Mouse (Mus musculus) yolk sac, embryonic 10.5 days (tissue): ENCODE measurements around the gene Ogg1.

Experiments used
- DNase-seq: peaks from one replicate; pipeline ENCODE4 v3.0.0-alpha.2; 2017; ENCODE audit warnings: low spot score

Gene Ogg1

DNA sequence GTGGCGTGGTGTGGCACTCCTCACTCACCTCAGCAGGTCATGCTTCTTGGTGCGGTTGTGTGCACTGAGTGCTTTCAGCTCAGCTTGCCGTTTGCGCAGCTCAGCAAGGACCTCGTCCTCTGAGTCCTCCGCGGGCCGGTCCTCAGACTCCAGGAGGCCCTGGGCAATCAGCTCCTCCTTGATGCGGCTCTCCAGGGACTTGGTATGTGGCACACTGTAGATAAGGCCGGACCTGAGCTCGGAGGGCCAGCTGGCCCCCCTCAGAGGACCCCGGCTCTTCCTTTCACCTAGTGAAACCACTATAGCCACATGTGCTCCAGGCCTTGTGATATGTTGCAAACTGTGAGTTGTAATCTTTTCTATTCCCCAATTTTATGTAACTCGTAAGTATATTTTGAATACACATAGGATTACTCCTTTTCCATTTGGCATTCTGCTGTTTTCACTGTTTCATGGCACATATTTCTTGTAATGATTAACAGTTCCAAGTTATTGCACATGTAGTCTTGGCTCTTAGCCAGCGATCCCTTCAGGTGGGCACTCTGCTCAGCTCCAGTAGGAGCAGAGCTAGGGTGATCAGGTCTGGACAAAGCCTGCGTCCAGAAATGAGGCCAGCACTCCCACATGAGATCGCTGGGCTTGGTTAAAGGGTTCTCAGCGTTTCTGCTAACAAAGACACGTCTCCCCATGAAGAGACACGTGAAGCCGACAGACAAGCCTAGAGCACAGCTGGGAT lies 43.6 kb downstream of the Ogg1 start:
- no peak for DNase-seq

DNA sequence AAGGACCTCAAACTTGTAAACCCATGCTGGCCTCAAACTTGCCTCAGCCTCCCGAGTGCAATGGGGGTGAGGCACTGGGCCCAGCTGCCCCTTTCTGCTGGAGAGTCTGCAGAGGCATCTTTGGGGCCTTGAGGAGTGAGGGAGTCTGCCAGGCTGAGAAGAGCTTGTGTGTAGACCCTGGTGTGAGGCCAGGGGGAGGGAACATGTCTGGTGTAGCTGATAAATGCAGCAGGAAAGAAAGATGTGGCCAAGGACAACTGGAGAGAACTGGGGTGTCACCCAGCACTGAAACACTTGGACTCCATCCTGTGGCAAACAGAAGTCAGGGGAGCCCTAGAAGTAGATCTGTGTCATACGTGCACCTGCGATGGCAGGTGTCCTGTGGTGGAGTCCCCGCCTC lies 46.7 kb downstream of the Ogg1 start:
- no peak for DNase-seq

DNA sequence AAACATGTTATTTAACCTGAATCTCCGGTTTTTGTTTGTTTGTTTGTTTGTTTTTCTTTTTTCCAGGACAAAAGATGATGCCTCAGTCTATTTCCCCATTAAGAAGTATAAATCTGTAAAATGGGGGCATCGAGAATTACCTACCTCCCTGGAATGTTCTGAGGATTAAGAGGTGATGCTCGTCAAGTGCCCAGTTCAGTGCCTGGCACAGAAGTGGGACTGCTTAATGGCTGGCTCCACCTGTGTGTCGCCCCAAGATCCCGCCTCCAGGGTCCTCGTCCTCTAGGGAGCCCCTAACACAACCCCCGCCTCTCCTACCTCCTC lies 50.4 kb downstream of the Ogg1 start:
- no peak for DNase-seq

DNA sequence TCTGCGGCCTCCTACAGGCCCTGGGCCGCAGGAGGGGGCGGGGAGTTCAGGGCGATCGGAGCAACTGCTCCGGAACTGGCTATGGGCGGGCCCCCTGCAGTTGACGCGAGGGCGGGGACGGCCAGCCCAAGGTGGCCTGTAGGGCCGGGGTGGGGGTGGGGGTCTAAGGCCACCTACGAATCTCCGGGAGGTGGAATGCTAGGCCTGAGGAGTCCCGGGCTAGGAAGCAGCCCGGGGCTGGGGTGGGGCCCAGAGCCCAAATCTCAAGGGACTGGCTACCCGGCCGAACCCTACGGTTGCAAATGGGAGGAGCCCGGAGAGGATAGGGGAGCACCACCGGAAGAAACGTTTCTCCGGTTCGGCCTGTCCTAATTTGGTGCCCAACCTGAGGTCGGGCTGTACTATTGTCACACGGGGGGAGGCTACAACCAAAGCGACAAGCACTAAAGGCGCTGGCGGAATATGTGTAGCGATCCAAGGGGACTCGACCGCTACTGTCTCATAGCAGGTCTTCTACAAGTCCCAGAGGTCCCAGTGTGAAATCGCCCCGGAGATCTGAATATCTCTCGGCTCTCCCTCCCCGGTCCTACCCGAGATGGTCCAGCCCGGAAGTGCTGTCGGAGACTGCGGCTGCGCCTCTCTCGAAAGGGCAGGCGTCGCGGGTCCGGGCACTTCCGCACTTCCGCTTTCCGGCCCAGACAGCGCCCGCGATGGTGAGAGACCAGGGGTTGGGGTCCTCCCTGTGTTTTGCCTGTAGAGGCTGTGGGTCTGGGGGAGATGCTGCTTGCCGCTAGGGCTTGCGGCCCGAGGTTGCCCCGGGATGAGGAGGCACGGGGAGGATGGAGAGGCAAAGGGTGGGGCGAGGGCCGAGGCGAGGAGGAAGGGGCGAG lies 51.0 kb downstream of the Ogg1 start, which contains the start of the genes Tada3 and Arpc4:
Gene Tada3 (minus strand): TSS at position 388 of the 890 bp plus-strand sequence.
Gene Arpc4 (plus strand): TSS at position 620 of the 890 bp plus-strand sequence.
- peak; percentile 98 for DNase-seq

DNA sequence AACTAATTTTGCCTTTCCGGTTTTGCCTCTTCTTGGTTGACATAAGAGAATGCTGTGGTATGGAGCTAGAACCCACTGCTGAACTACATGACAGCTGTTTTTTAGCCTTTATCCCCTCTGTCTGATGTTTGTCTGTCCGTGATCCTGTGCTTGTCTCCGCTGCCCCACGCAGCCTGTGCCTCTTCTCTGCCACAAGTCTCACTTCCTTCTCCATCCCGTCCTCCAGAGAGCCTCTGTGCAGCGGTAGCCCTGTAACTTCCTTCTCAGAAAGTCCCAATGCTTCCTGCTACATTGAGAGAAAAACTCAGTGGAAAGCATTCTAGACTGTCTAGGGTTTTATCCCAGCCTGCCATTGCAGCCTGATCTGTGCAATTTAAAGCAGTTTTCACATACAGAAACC lies 52.5 kb downstream of the Ogg1 start:
- DNase-seq = no peak

DNA sequence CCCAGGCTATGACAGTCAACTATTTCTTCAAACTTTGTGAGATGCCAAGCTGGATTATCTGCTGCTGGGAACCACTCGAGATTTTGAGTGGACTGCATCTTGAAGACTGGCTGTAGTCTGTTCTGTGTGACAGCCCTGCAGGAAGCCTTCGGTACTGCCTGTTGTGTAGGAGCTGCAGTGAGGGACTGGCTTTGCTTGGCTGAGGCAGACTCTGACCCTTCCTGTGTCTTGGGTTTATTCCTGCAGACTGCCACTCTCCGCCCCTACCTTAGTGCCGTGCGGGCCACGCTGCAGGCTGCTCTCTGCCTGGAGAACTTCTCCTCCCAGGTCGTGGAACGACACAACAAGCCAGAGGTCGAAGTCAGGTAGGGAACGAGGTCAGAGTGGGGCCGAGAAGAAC lies 53.7 kb downstream of the Ogg1 start:
- no peak for DNase-seq

DNA sequence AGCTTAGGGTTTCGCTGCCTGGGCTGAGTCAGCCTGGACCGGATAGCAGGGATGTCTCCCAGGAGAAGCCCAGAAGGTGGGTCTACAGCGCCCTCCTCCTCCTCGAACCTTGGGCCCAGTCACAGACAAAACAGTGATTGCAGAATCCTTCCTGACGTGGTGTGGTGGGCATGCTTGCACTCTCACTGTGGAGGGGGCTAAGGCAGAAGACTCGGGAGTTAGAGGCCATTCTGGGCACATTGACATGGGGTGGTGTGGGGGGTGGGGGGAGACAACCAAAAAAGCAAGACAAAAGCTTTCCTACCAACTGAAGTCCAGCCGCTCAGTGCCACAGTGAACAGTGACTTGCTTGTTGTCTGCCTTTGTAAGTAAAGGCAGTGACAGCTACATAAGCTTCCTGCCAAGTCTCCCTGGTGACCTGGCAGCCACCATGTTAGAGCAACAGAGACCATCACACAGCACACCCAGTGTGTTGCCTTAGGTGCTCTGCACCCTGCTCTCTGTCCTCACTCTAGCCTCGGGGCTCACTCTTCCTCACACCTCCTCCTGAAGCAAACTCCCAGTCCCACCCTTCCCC lies 57.7 kb downstream of the Ogg1 start:
- DNase-seq = no peak
